Mouse (Mus musculus) spleen, adult 2 months (tissue): ENCODE measurements around the gene Htra2.

Experiments used
- CTCF ChIP-seq: fragments of 200-500 bp; IDR thresholded peaks from 2 replicates; pipeline ENCODE4 v1.5.1; 2011; ENCODE audit warnings: mild to moderate bottlenecking, inconsistent platforms; ENCODE audit not compliant: insufficient read depth, insufficient read length, insufficient replicate concordance; ENCODE audit errors: extremely low read depth
- POLR2A ChIP-seq: fragments of 200-500 bp; IDR thresholded peaks from 2 replicates; pipeline ENCODE4 v1.6.1; 2011; ENCODE audit warnings: low read depth, low read length, inconsistent platforms

- TF ChIP-seq POLR2A = no peak
- no peak for TF ChIP-seq CTCF
Measured at GRCm38 (mm10) chr6:83019044-83019443, 36.0 kb downstream of the Htra2 start.
